Mouse (Mus musculus) kidney, embryonic 16.5 days (tissue): ENCODE results near the gene Slit3. TPM values are rescaled to one million over a fixed set of nuclear protein-coding genes. Genes with fewer than 3 reads are reported as not detected.

Experiments used
- ATAC-seq: fragments of 200-750 bp; cut with Nextera tagmentation; 2 replicates; pipeline ENCODE4 v1.8.0; 2017; ENCODE audit warnings: moderate TSS enrichment; ENCODE audit not compliant: low FRiP score, low TSS enrichment
- H3K27ac ChIP-seq: fragments of 300-500 bp; sonication (generic); 2 replicates; pipeline ENCODE4 v1.5.1; 2014; ENCODE audit warnings: low read length
- H3K27me3 ChIP-seq: fragments of 300-500 bp; sonication (generic); 2 replicates; pipeline ENCODE4 v1.6.1; 2014; ENCODE audit warnings: low read length, control low read depth, mixed read lengths; ENCODE audit not compliant: insufficient read depth
- H3K36me3 ChIP-seq: fragments of 300-500 bp; sonication (generic); 2 replicates; pipeline ENCODE4 v1.6.1; 2014; ENCODE audit warnings: low read length, control low read depth, mixed read lengths; ENCODE audit not compliant: insufficient read depth
- H3K4me1 ChIP-seq: fragments of 300-500 bp; sonication (generic); 2 replicates; pipeline ENCODE4 v1.6.1; 2014; ENCODE audit warnings: low read length, control low read depth, mixed read lengths; ENCODE audit not compliant: insufficient read depth
- H3K4me2 ChIP-seq: fragments of 300-500 bp; sonication (generic); replicated peaks from 2 replicates; pipeline ENCODE4 v1.6.1; 2014; ENCODE audit warnings: low read depth, low read length
- H3K4me3 ChIP-seq: fragments of 300-500 bp; sonication (generic); 2 replicates; pipeline ENCODE4 v1.5.1; 2014; ENCODE audit warnings: mild to moderate bottlenecking, low read length
- H3K9ac ChIP-seq: fragments of 300-500 bp; sonication (generic); replicated peaks from 2 replicates; pipeline ENCODE4 v1.6.1; 2014; ENCODE audit warnings: low read length
- H3K9me3 ChIP-seq: fragments of 300-500 bp; sonication (generic); 2 replicates; pipeline ENCODE4 v1.6.1; 2016; ENCODE audit warnings: low read length, control low read depth
- WGBS: fragments of 180-500 bp; shearing (Covaris S2); extraction: QIAGEN DNeasy Blood & Tissue Kit; methylation state at CpG from one replicate; pipeline ENCODE4 v1.1.7; 2014; 5-methylcytosine and 5-hydroxymethylcytosine counted together
- polyA plus RNA-seq: library from polyadenylated mRNA; unstranded; fragments of >200 nt; fragmentation: Nextera tagmentation; extraction: Ambion mirVana; gene quantifications from 2 replicates; pipeline ENCODE4 v1.2.1, GENCODE M21; 2015

Gene Slit3
- polyA plus RNA-seq, 1 experiment from 2014 or later, result 8.3 TPM

DNA sequence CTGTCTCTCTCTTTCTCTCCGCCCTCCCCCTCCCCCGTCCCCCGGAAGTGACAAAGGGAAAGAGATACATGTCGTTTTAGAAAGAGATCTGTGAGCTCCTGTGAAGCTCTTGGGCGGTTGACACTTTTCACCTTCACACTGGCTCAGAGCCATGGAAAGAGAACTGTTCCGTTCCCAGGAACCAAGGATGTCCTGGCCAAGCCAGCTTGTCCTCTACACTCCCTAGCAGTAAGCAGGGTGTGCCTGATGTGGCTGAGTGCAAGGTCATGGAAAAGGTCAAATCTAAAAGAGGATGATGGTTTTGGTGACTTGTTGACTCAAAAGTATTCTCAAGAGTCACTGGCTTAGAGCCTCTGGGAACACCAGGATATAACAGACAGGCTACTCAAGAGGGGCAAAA is 219.7 kb downstream of the Slit3 start:
- Histone ChIP-seq H3K9me3 (no peaks in the 10 kb centered on the region), H3K36me3 (no peaks in the 10 kb centered on the region), H3K4me3 (no peak overlapping the region), H3K27me3 (no peaks in the 10 kb centered on the region), H3K27ac (no peak overlapping the region), H3K4me1 (peaks cover 14% of the 10 kb centered on the region), H3K4me2 (no peak overlapping the region), H3K9ac (no peak overlapping the region)
- WGBS, result 71% methylated on average over 6 of the region's 6 CpGs
- ATAC-seq, result no peak

DNA sequence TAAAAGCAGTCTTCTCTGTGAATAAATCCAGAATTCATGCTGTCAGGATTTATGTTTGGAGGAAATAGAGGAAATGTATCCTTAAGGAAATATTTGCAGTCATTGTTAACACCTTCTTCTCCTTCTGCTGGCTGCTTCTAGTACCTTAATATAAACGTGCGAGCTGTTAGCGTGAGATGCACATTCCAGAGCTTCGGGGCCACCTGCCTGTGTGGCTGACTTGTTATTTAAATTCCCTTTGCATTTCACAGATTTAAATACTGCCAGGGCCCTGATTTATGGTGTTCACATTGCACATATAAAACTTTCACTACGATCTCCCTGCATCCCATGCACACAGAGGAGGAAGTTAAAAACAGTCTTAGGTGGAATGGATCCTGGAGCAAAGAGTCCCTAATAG is 221.5 kb downstream of the Slit3 start:
- Histone ChIP-seq H3K27ac (no peak overlapping the region), H3K27me3 (no peaks in the 10 kb centered on the region), H3K4me1 (peaks cover 22% of the 10 kb centered on the region), H3K9me3 (no peaks in the 10 kb centered on the region), H3K36me3 (no peaks in the 10 kb centered on the region), H3K9ac (no peak overlapping the region), H3K4me3 (no peak overlapping the region), H3K4me2 (no peak overlapping the region)
- ATAC-seq, result no peak
- 53% methylated on average over 5 of the region's 5 CpGs for WGBS

DNA sequence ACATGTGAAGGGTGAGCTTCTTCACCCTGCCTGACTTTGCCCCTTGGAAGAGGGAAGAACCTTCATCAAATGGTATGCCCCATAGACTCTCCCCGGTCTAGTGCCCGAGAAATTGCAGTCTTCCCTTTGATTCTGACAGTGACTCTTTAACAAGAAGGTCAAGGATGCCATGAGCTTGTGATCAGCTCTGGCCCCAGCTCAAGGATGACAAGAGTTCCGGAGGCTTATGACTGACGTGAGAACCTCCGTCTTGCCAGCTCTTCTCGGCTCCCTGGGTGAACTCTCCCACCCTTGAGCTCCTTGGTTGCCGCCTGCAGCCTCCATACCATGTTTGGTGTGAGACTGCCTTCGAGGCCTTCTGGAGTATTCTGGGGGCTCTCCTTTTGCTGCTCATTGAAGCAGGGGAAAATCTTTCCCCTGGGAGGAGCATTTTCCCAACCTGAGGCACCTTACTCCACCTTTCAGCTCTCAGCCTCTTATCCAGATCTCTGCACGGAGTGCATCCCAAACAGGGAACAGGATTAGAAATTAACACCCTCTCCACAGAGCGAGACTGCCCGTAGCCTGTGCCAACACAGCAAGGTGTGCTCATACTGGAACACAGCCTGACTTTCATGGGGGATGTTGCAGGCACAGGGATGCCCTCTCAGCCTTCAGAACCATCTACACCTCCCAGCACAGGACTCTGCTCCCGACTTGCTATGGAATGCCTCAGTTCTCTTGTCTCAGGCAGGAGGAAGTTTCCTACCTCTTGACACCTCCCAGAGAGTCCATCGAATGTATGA is 224.9 kb downstream of the Slit3 start:
- Histone ChIP-seq H3K4me3 (no peak overlapping the region), H3K9me3 (no peaks in the 10 kb centered on the region), H3K9ac (no peak overlapping the region), H3K27me3 (no peaks in the 10 kb centered on the region), H3K4me2 (no peak overlapping the region), H3K4me1 (peaks cover 7% of the 10 kb centered on the region; the same call in 1 of the 2 replicates), H3K36me3 (no peaks in the 10 kb centered on the region), H3K27ac (no peak overlapping the region)
- no peak for ATAC-seq
- WGBS, result 68% methylated on average over 13 of the region's 13 CpGs

DNA sequence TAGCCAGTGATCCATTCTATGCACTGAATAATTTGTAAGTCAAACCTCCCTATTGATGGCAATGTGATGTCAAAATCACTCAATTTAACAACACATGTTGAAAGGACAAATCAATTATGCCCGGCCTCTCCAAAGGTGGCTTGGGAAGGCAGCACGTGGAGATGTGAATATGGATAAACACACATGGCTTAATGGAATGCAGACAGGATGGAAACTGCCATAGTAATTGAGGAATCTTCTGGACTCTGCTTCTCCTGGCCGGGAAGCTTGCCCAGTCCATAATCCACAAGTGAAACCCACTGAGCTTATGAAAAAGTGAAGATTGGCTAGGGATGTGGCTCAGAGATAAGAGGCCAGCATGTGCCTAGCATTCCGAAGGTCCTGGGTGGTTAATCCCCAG is 227.1 kb downstream of the Slit3 start:
- WGBS, result 57% methylated on average over 4 of the region's 4 CpGs
- H3K27me3 ChIP-seq, result no peaks in the 10 kb centered on the region
- H3K4me3 ChIP-seq, result no peak overlapping the region
- no peak overlapping the region for H3K9ac ChIP-seq
- no peak overlapping the region for H3K27ac ChIP-seq
- no peaks in the 10 kb centered on the region for H3K9me3 ChIP-seq
- H3K4me2 ChIP-seq, result no peak overlapping the region
- no peaks in the 10 kb centered on the region for H3K36me3 ChIP-seq
- H3K4me1 ChIP-seq, result peaks cover 7% of the 10 kb centered on the region; the same call in 1 of the 2 replicates
- ATAC-seq, result no peak

DNA sequence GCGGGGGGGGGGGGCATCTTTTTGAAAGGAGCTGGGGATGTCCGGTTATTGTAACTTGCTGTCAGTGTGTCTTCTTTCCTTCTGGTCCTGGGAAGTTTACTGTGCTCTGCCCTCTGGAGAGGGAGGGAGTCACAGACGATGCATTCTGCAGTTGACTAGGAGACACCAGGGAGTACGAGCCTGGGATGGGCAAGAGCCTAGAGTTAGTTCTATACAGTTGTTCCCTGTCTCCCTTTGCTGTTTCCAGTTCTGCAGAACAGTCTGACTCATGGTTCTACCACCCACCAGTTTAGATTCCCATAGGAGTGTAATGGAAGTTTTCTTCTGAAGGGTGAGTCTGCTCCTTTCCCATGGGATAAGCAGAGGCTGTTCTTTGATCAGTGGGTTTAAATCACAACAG is 229.9 kb downstream of the Slit3 start:
- no peak overlapping the region for H3K4me2 ChIP-seq
- H3K9me3 ChIP-seq, result no peaks in the 10 kb centered on the region
- 38% methylated on average over 4 of the region's 4 CpGs for WGBS
- no peak overlapping the region for H3K27ac ChIP-seq
- no peaks in the 10 kb centered on the region for H3K27me3 ChIP-seq
- ATAC-seq, result no peak
- H3K36me3 ChIP-seq, result no peaks in the 10 kb centered on the region
- peaks cover 7% of the 10 kb centered on the region; the same call in 1 of the 2 replicates for H3K4me1 ChIP-seq
- no peak overlapping the region for H3K9ac ChIP-seq
- no peak overlapping the region for H3K4me3 ChIP-seq

DNA sequence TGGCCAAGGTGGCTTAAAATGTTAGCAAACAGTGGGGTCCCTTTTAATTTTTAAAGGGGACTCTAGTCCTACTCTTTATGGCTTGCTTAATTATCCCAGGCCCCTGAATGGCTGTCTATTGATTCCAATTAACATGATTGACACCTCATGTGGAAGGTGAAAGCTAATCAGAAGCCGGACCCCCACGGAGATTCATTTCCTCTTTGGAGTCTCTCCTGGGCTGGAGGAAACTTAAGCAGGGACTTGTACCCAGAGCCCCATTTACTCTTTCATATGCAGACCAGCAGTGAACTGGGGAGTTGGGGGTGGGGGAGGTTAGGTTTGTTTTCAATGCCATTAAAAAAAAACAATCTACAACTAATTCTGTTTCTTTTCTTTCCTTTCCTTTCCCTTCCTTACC is 230.4 kb downstream of the Slit3 start:
- no peak for ATAC-seq
- 28% methylated on average over 2 of the region's 2 CpGs for WGBS

DNA sequence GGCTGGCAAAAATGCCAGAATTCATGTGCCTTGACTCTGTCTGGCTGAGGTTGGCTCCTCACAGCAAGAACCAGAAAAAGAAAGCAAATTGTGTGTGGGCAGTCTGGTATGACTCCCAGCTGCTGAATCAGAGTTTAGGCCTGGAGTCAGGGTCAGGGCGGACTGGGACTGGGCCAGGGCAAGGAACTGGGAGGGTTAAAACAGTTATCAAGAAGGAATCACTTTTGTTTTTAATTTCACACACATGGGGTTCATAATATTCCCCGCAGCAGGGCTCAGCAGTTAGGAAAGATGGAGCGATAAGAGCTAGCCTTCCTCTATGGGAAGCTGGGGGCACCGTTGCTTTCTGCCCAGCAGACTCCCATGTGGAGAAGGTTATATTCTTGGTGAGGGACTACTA is 234.8 kb downstream of the Slit3 start:
- H3K4me3 ChIP-seq, result no peak overlapping the region
- 76% methylated on average over 4 of the region's 4 CpGs for WGBS
- H3K4me1 ChIP-seq, result no peaks in the 10 kb centered on the region
- no peaks in the 10 kb centered on the region for H3K9me3 ChIP-seq
- no peak overlapping the region for H3K27ac ChIP-seq
- H3K4me2 ChIP-seq, result no peak overlapping the region
- no peaks in the 10 kb centered on the region for H3K36me3 ChIP-seq
- no peak overlapping the region for H3K9ac ChIP-seq
- ATAC-seq, result no peak
- no peaks in the 10 kb centered on the region for H3K27me3 ChIP-seq

More for the DNA sequence above, 230.4 kb downstream of the Slit3 start:
- peaks cover 7% of the 10 kb centered on the region; the same call in 1 of the 2 replicates for H3K4me1 ChIP-seq
- no peak overlapping the region for H3K4me3 ChIP-seq
- no peaks in the 10 kb centered on the region for H3K27me3 ChIP-seq
- no peak overlapping the region for H3K27ac ChIP-seq
- H3K36me3 ChIP-seq, result no peaks in the 10 kb centered on the region
- H3K9me3 ChIP-seq, result no peaks in the 10 kb centered on the region
- H3K9ac ChIP-seq, result no peak overlapping the region
- no peak overlapping the region for H3K4me2 ChIP-seq

DNA sequence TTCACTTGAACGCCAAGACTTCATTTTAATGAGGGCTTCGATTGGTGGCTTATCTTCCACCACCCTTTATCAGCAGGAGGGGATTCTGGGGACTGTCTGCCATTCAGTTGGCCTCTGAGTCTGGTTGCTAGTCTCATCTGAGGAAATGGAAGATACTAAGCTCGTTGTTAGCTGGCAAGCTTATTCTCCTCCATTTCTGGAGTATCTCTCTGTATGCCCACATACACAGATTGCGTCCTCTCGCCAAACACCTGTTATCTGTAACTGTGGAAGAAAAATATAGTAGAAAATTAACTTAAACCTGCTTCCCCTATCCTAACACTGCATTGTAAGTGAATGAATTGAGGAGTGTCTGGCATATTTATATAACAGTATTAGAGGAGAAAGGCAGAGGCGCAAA is 240.0 kb downstream of the Slit3 start:
- H3K4me2 ChIP-seq, result no peak overlapping the region
- no peak overlapping the region for H3K27ac ChIP-seq
- no peak overlapping the region for H3K9ac ChIP-seq
- H3K36me3 ChIP-seq, result no peaks in the 10 kb centered on the region
- H3K27me3 ChIP-seq, result no peaks in the 10 kb centered on the region; the same call in 1 of the 2 replicates
- peaks cover 10% of the 10 kb centered on the region; the same call in 1 of the 2 replicates for H3K4me1 ChIP-seq
- WGBS, result 86% methylated on average over 6 of the region's 6 CpGs
- no peak overlapping the region for H3K4me3 ChIP-seq
- H3K9me3 ChIP-seq, result no peaks in the 10 kb centered on the region
- ATAC-seq, result no peak

DNA sequence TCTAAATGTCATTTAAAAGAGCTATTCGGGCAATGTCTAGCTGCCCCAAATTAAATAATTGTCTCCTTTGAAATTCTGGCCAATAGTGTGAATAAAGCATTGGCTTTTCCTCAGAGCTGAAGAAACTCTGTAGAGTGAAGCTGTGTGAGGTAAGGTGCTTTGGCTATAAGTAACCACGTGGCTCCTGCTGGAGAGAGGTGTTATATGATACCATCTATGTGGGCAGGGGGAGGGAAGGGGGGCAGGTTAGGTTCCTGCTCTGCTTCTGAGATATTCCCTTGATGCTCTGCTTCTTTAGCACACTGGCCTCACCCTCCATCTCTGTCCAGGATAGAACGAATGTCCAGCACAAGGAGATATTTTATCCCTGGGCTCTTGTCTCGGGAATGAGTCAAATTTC is 242.0 kb downstream of the Slit3 start:
- Histone ChIP-seq H3K4me3 (no peak overlapping the region), H3K4me2 (no peak overlapping the region), H3K27ac (no peak overlapping the region), H3K4me1 (peaks cover 10% of the 10 kb centered on the region; the same call in 1 of the 2 replicates), H3K9me3 (no peaks in the 10 kb centered on the region), H3K36me3 (no peaks in the 10 kb centered on the region), H3K27me3 (no peaks in the 10 kb centered on the region; the same call in 1 of the 2 replicates), H3K9ac (no peak overlapping the region)
- ATAC-seq, result no peak
- WGBS, result 47% methylated on average over 4 of the region's 4 CpGs

DNA sequence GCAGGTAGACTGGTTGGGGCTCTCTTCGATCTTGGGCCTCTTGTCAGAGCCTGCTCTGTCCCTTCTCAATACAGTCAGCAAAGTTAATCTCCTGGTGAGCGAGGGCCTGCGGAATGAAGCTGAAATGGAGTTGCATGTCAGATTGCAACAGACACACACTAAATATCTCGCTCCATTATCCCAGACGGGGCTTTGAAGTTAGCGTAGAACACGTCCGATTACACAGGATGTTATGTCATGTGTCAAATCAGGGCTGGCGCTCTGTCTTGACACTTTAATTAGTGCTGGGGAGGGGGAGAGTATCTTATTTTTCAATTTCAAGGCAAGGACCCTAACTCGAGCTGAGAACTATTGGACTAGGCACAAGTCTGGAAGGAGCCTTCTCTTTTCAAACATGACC is 243.4 kb downstream of the Slit3 start:
- Histone ChIP-seq H3K4me3 (no peak overlapping the region), H3K27ac (no peak overlapping the region), H3K9me3 (no peaks in the 10 kb centered on the region), H3K4me1 (peaks cover 10% of the 10 kb centered on the region; the same call in 1 of the 2 replicates), H3K4me2 (no peak overlapping the region), H3K27me3 (no peaks in the 10 kb centered on the region; the same call in 1 of the 2 replicates), H3K9ac (no peak overlapping the region), H3K36me3 (no peaks in the 10 kb centered on the region)
- ATAC-seq, result no peak
- 38% methylated on average over 10 of the region's 10 CpGs for WGBS
